Mouse (Mus musculus) hindbrain, embryonic 15.5 days (tissue): ENCODE data around the gene Pacsin2. TPM values are rescaled to one million over a fixed set of nuclear protein-coding genes. Genes with fewer than 3 reads are reported as not detected.
"Not testable (repeated sequence)": the region's sequence is repeated elsewhere in the genome, so short reads cannot be mapped to it uniquely, and the experiment has no call there.

ENCODE experiments used
- ATAC-seq: fragments of 200-750 bp; cut with Nextera tagmentation; 2 replicates; pipeline ENCODE4 v1.8.0; 2017; ENCODE audit warnings: low read depth, moderate number of reproducible peaks, moderate TSS enrichment; ENCODE audit not compliant: low FRiP score
- H3K27ac ChIP-seq: fragments of 300-500 bp; sonication (generic); replicated peaks from 2 replicates; pipeline ENCODE4 v1.5.1; 2015; ENCODE audit warnings: mild to moderate bottlenecking, inconsistent platforms
- H3K27me3 ChIP-seq: fragments of 300-500 bp; sonication (generic); 2 replicates; pipeline ENCODE4 v1.6.1; 2015; ENCODE audit warnings: control low read depth, inconsistent platforms
- H3K36me3 ChIP-seq: fragments of 300-500 bp; sonication (generic); 2 replicates; pipeline ENCODE4 v1.6.1; 2015; ENCODE audit warnings: control low read depth, inconsistent platforms
- H3K4me1 ChIP-seq: fragments of 300-500 bp; sonication (generic); replicated peaks from 2 replicates; pipeline ENCODE4 v1.6.1; 2015; ENCODE audit warnings: control low read depth, inconsistent platforms
- H3K4me2 ChIP-seq: fragments of 300-500 bp; sonication (generic); 2 replicates; pipeline ENCODE4 v1.6.1; 2015; ENCODE audit warnings: moderate library complexity, mild to moderate bottlenecking, inconsistent platforms
- H3K4me3 ChIP-seq: fragments of 300-500 bp; sonication (generic); 2 replicates; pipeline ENCODE4 v1.5.1; 2015; ENCODE audit warnings: mild to moderate bottlenecking, inconsistent platforms
- H3K9ac ChIP-seq: fragments of 300-500 bp; sonication (generic); 2 replicates; pipeline ENCODE4 v1.6.1; 2015; ENCODE audit warnings: inconsistent platforms
- H3K9me3 ChIP-seq: fragments of 300-500 bp; sonication (generic); 2 replicates; pipeline ENCODE4 v1.6.1; 2016; ENCODE audit warnings: control low read depth, inconsistent platforms
- WGBS: fragments of 180-500 bp; shearing (Covaris S2); methylation state at CpG from one replicate; pipeline ENCODE4 v1.1.7; 2015; 5-methylcytosine and 5-hydroxymethylcytosine counted together
- polyA plus RNA-seq: library from polyadenylated mRNA; unstranded; fragments of >200 nt; fragmentation: Nextera tagmentation; extraction: Ambion mirVana; gene quantifications from 2 replicates; pipeline ENCODE4 v1.2.1, GENCODE M21; 2015

Pacsin2 gene
- polyA plus RNA-seq, 1 experiment from 2014 or later, result 31.7 TPM

DNA sequence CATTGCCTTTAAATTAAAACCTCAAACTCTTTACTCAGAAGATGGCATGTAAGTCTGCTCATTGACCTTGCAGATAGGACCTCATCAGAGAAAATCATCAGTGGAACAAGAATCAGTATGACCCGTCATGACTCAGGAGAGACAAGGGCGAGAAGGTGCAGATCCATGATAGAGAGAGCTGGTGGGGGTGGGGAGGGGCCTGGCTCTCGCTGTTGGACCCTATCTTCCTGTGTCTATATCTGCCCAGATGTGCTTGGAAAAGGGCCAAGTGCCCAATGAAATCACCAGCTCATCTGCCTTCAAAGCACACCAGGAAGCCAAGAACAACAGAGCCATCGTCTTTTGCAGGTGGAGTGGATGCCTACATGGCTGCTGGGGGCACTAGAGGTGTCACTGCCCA is 87.3 kb downstream of the Pacsin2 start:
- Histone ChIP-seq H3K4me3 (no peak overlapping the region), H3K9ac (no peak overlapping the region), H3K4me2 (no peak overlapping the region), H3K27ac (no peak overlapping the region), H3K27me3 (no peaks in the 10 kb centered on the region), H3K9me3 (no peaks in the 10 kb centered on the region), H3K36me3 (no peaks in the 10 kb centered on the region), H3K4me1 (no peaks in the 10 kb centered on the region)
- no peak for ATAC-seq
- WGBS, result 82% methylated on average over 4 of the region's 4 CpGs

DNA sequence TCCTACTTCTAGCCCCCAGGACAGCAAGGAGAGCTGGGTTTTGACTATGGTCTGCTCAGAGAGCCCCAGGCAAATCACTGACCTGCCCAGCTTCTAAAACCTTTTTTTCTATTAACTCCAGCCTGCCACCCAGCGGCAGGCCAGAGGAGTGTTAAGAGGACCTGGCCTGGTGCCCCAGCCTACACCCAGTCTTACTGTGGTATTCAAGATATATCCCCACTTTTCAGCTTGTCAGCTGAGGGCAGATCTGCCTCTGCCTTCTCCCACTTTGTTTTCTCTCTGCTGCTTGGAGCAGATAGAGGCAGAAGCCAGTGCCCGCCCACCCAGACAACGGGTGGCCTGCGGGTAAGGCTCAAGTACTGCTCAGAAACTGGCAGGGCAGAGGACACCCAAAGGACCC is 89.3 kb downstream of the Pacsin2 start:
- Histone ChIP-seq H3K27me3 (no peaks in the 10 kb centered on the region), H3K27ac (no peak overlapping the region), H3K4me1 (no peaks in the 10 kb centered on the region), H3K4me3 (no peak overlapping the region), H3K9me3 (no peaks in the 10 kb centered on the region), H3K9ac (no peak overlapping the region), H3K36me3 (no peaks in the 10 kb centered on the region), H3K4me2 (no peak overlapping the region)
- WGBS, result 67% methylated on average over 4 of the region's 4 CpGs
- no peak for ATAC-seq

- no peak for ATAC-seq
- Histone ChIP-seq H3K4me2 (no peak overlapping the region), H3K9ac (no peak overlapping the region), H3K9me3 (no peaks in the 10 kb centered on the region), H3K27ac (no peak overlapping the region), H3K27me3 (no peaks in the 10 kb centered on the region), H3K36me3 (no peaks in the 10 kb centered on the region), H3K4me3 (no peak overlapping the region), H3K4me1 (no peaks in the 10 kb centered on the region)
These were observed 90.3 kb downstream of the Pacsin2 start for GRCm38 (mm10) chr15:83374076-83374475.

- not testable (repeated sequence) for H3K9ac ChIP-seq, H3K4me2 ChIP-seq, H3K36me3 ChIP-seq, H3K27ac ChIP-seq, H3K4me3 ChIP-seq, H3K27me3 ChIP-seq, H3K9me3 ChIP-seq, ATAC-seq, H3K4me1 ChIP-seq
- 97% methylated on average over 4 of the region's 4 CpGs for WGBS
These were observed 95.7 kb downstream of the Pacsin2 start for GRCm38 (mm10) chr15:83368702-83369101.

GRCm38 (mm10) chr15:83368261-83368660 is 96.1 kb downstream of the Pacsin2 start:
- Histone ChIP-seq H3K27ac (no peak overlapping the region), H3K9ac (no peak overlapping the region), H3K4me1 (0 out of 2 replicates have a peak, but pooled peaks cover 5% of the 10 kb centered on the region), H3K36me3 (no peaks in the 10 kb centered on the region), H3K4me2 (no peak overlapping the region), H3K27me3 (no peaks in the 10 kb centered on the region), H3K4me3 (no peak overlapping the region), H3K9me3 (no peaks in the 10 kb centered on the region)
- 93% methylated on average over 2 of the region's 2 CpGs for WGBS
- ATAC-seq, result no peak

- Histone ChIP-seq H3K4me2 (peak overlapping the region; percentile 75), H3K27me3 (no peaks in the 10 kb centered on the region), H3K4me3 (peak overlapping the region; percentile 44), H3K27ac (no peak overlapping the region), H3K9ac (no peak overlapping the region), H3K4me1 (0 out of 2 replicates have a peak, but pooled peaks cover 5% of the 10 kb centered on the region), H3K36me3 (no peaks in the 10 kb centered on the region), H3K9me3 (no peaks in the 10 kb centered on the region)
- peak; percentile 94 for ATAC-seq
- 29% methylated on average over 53 of the region's 58 CpGs for WGBS
These were observed 97.4 kb downstream of the Pacsin2 start for GRCm38 (mm10) chr15:83366933-83367552.

DNA sequence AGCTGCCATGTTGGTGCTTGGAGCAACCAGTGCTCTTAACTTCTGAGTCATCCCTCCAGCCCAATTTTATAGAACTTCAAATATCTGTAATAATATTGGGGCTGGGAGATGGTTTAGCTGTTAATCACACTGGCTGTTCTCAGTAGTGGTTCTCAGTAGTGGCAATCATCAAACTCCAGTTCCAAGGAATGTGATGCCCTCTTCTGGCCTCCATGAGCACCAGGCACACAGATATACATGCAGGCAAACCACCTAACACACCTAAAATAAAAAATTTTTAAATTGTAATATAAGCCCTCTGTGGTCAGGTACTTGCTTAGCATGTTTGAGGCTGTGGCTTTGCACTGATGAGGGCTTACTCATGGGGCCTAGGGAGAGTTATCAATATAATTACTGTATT is 98.7 kb downstream of the Pacsin2 start:
- H3K27ac ChIP-seq, result no peak overlapping the region
- ATAC-seq, result no peak
- no peaks in the 10 kb centered on the region for H3K9me3 ChIP-seq
- no peak overlapping the region for H3K9ac ChIP-seq
- no peak overlapping the region for H3K4me3 ChIP-seq
- H3K4me2 ChIP-seq, result no peak overlapping the region
- H3K4me1 ChIP-seq, result 0 out of 2 replicates have a peak, but pooled peaks cover 5% of the 10 kb centered on the region
- no peaks in the 10 kb centered on the region for H3K36me3 ChIP-seq
- H3K27me3 ChIP-seq, result no peaks in the 10 kb centered on the region

GRCm38 (mm10) chr15:83364194-83364593 is 100.2 kb downstream of the Pacsin2 start:
- ATAC-seq, result no peak
- 0 out of 2 replicates have a peak, but pooled peaks cover 5% of the 10 kb centered on the region for H3K4me1 ChIP-seq
- H3K27ac ChIP-seq, result no peak overlapping the region
- no peak overlapping the region for H3K4me2 ChIP-seq
- no peaks in the 10 kb centered on the region for H3K36me3 ChIP-seq
- H3K4me3 ChIP-seq, result no peak overlapping the region
- WGBS, result 75% methylated on average over 3 of the region's 3 CpGs
- H3K9ac ChIP-seq, result no peak overlapping the region
- H3K27me3 ChIP-seq, result no peaks in the 10 kb centered on the region
- H3K9me3 ChIP-seq, result no peaks in the 10 kb centered on the region

DNA sequence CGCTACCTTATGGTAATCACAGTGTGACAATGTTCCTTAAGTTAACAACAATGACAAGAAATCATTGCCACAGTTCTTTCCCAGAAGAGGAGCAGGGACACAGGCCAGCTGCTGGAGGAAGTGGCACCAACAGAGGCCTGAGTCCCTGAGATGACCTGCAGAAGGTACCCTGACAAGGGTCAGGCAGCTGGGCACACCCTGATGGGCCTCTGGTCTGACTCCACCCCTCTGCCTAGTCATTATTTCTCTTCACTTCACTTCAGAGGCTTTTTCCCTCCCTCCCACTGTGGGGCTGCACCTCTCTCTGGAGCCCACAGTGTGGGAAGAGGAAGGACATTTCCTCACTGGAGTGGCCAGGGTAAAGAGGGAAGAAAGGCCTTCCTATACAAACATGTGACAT is 101.6 kb downstream of the Pacsin2 start:
- WGBS, result 88% methylated on average over 1 of the region's 1 CpGs
- not testable (repeated sequence) for H3K9me3 ChIP-seq, H3K4me3 ChIP-seq, H3K9ac ChIP-seq, H3K36me3 ChIP-seq, ATAC-seq, H3K4me1 ChIP-seq, H3K4me2 ChIP-seq, H3K27me3 ChIP-seq, H3K27ac ChIP-seq

DNA sequence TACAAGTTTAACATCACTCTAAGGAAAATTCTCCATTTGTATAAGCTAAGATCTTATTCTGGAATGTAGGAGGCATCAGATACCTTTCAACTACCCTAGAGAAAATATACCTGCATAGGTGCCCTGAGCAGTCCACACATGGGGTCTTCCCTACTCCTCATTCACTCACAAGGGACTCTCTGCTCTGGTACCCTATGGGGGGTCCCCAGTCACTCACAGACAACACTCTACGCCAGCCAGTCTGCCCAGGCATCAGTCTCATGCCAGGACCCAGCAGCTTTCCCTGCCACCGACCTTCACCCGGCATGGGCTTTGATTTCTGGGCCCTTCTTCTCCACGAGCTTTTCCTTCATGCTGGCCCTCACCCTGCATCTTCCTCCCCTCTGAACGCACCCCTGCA is 103.5 kb downstream of the Pacsin2 start:
- not testable (repeated sequence) for H3K4me3 ChIP-seq, H3K9ac ChIP-seq, H3K36me3 ChIP-seq, ATAC-seq, H3K4me1 ChIP-seq, H3K9me3 ChIP-seq, H3K4me2 ChIP-seq, H3K27me3 ChIP-seq, H3K27ac ChIP-seq
- WGBS, result 54% methylated on average over 5 of the region's 5 CpGs

- Histone ChIP-seq H3K4me2 (no peak overlapping the region), H3K9me3 (no peaks in the 10 kb centered on the region), H3K4me3 (no peak overlapping the region), H3K4me1 (no peaks in the 10 kb centered on the region), H3K27me3 (no peaks in the 10 kb centered on the region), H3K27ac (no peak overlapping the region), H3K36me3 (no peaks in the 10 kb centered on the region), H3K9ac (no peak overlapping the region)
- ATAC-seq, result no peak
- 79% methylated on average over 3 of the region's 3 CpGs for WGBS
These were observed 104.3 kb downstream of the Pacsin2 start for GRCm38 (mm10) chr15:83360140-83360539.

DNA sequence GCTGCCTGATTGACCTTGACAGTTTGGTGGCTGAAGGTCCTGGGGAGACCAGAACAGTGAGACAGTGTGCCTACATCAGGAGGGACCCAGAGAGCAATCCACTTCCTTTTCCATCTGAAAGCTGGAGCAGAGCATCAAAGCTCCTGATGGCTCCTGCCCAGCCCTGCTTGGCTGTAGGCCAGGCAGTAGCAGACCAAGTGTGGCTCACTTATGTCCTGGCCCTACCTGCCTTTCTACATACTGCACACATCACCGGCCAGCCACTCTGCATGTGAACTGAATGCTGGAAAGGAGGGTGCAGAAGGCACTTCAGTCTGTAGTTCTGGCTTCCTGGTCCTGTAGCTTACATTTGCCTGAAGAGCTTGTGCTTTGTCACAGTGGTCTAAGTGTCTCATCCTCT is 105.9 kb downstream of the Pacsin2 start:
- H3K27me3 ChIP-seq, result no peaks in the 10 kb centered on the region
- ATAC-seq, result no peak

DNA sequence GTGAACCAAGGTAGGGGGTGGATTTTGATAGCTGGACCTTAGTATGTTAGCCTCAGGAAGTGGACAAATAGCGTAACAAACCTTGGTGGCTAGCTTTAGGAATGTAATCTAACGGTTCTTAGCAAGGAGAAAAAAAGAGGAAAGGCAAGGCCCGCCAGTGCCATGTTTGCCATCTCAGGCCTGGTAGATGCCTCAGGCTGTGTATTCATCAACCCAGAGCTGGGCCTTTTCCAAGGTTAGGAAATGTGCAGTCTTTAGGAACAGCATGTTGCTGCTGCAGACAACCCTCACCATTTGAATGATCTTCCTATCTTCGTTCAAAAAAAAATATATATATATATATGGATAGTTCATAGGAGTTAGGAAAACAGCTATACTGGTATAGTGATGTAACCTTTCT is 112.9 kb downstream of the Pacsin2 start:
- peaks cover 18% of the 10 kb centered on the region for H3K4me1 ChIP-seq
- ATAC-seq, result no peak
- no peaks in the 10 kb centered on the region for H3K9me3 ChIP-seq
- no peak overlapping the region for H3K4me2 ChIP-seq
- no peaks in the 10 kb centered on the region for H3K27me3 ChIP-seq
- WGBS, result 88% methylated on average over 4 of the region's 4 CpGs
- no peak overlapping the region for H3K27ac ChIP-seq
- H3K36me3 ChIP-seq, result no peaks in the 10 kb centered on the region
- H3K9ac ChIP-seq, result no peak overlapping the region
- no peak overlapping the region for H3K4me3 ChIP-seq

More for the DNA sequence above, 105.9 kb downstream of the Pacsin2 start:
- 82% methylated on average over 1 of the region's 1 CpGs for WGBS
- Histone ChIP-seq H3K9me3 (no peaks in the 10 kb centered on the region), H3K9ac (no peak overlapping the region), H3K27ac (no peak overlapping the region), H3K36me3 (no peaks in the 10 kb centered on the region), H3K4me3 (no peak overlapping the region), H3K4me2 (no peak overlapping the region), H3K4me1 (no peaks in the 10 kb centered on the region)
